Mouse (Mus musculus): ENCODE measurements around the gene BC016579. TPM values are rescaled to one million over a fixed set of nuclear protein-coding genes. Genes with fewer than 3 reads are reported as not detected.
A peak's percentile ranks its signal among the peaks of the same experiment; 100 is the strongest.

BC016579 gene
- polyA plus RNA-seq, 1 experiment = 0.83 TPM

GRCm38 (mm10) chr16:45624791-45625190 lies 29.1 kb downstream of the BC016579 start:
- peaks cover 88% of the 10 kb centered on the region for H3K4me1 ChIP-seq
- no peaks in the 10 kb centered on the region for H3K27me3 ChIP-seq (replicated peaks)
- H3K9me3 ChIP-seq = no peaks in the 10 kb centered on the region
- peaks cover 33% of the 10 kb centered on the region for H3K36me3 ChIP-seq (replicated peaks; ENCODE audit: low read length)
- H3K4me3 ChIP-seq (replicated peaks) = peak overlapping the region; percentile 76
- no peak for TF ChIP-seq FLI1 (IDR thresholded peaks at IDR 0.05; ENCODE audit: low read length)
- no peak for TF ChIP-seq GATA1 (IDR thresholded peaks at IDR 0.05; ENCODE audit: borderline replicate concordance, low read length)

- Histone ChIP-seq H3K27me3 (replicated peaks) (no peaks in the 10 kb centered on the region), H3K4me1 (peaks cover 92% of the 10 kb centered on the region), H3K9me3 (no peaks in the 10 kb centered on the region), H3K36me3 (replicated peaks; ENCODE audit: low read length) (peaks cover 19% of the 10 kb centered on the region), H3K4me3 (replicated peaks) (no peak overlapping the region)
- no peak for TF ChIP-seq FLI1 (IDR thresholded peaks at IDR 0.05; ENCODE audit: low read length)
- TF ChIP-seq GATA1 (IDR thresholded peaks at IDR 0.05; ENCODE audit: borderline replicate concordance, low read length) = no peak
Measured at GRCm38 (mm10) chr16:45623230-45623629, 30.6 kb downstream of the BC016579 start.

- Histone ChIP-seq H3K4me1 (peaks cover 91% of the 10 kb centered on the region), H3K27me3 (replicated peaks) (no peaks in the 10 kb centered on the region), H3K36me3 (replicated peaks; ENCODE audit: low read length) (peaks cover 6% of the 10 kb centered on the region), H3K4me3 (replicated peaks) (peak overlapping the region; percentile 38), H3K9me3 (no peaks in the 10 kb centered on the region)
- TF ChIP-seq GATA1 (IDR thresholded peaks at IDR 0.05; ENCODE audit: borderline replicate concordance, low read length) (no peak), FLI1 (IDR thresholded peaks at IDR 0.05; ENCODE audit: low read length) (no peak)
Measured at GRCm38 (mm10) chr16:45619751-45620375, 34.0 kb downstream of the BC016579 start.

GRCm38 (mm10) chr16:45615944-45616343 lies 37.9 kb downstream of the BC016579 start:
- no peaks in the 10 kb centered on the region for H3K27me3 ChIP-seq (replicated peaks)
- H3K36me3 ChIP-seq (replicated peaks; ENCODE audit: low read length) = peaks cover 9% of the 10 kb centered on the region
- TF ChIP-seq GATA1 (IDR thresholded peaks at IDR 0.05; ENCODE audit: borderline replicate concordance, low read length) = no peak
- TF ChIP-seq FLI1 (IDR thresholded peaks at IDR 0.05; ENCODE audit: low read length) = no peak
- peaks cover 89% of the 10 kb centered on the region for H3K4me1 ChIP-seq
- H3K9me3 ChIP-seq = no peaks in the 10 kb centered on the region
- no peak overlapping the region for H3K4me3 ChIP-seq (replicated peaks)

GRCm38 (mm10) chr16:45613247-45613646 lies 40.6 kb downstream of the BC016579 start:
- H3K9me3 ChIP-seq = no peaks in the 10 kb centered on the region
- TF ChIP-seq GATA1 (IDR thresholded peaks at IDR 0.05; ENCODE audit: borderline replicate concordance, low read length) (no peak), FLI1 (IDR thresholded peaks at IDR 0.05; ENCODE audit: low read length) (no peak)
- no peaks in the 10 kb centered on the region for H3K27me3 ChIP-seq (replicated peaks)
- H3K36me3 ChIP-seq (replicated peaks; ENCODE audit: low read length) = peaks cover 9% of the 10 kb centered on the region
- peak overlapping the region; percentile 1 for H3K4me3 ChIP-seq (replicated peaks)
- H3K4me1 ChIP-seq = peaks cover 88% of the 10 kb centered on the region

GRCm38 (mm10) chr16:45610267-45610666 lies 43.6 kb downstream of the BC016579 start, which contains the start of gene Gcsam:
Gcsam (plus strand) TSS chr16:45610380.
- Histone ChIP-seq H3K4me1 (peaks cover 75% of the 10 kb centered on the region), H3K9me3 (no peaks in the 10 kb centered on the region), H3K36me3 (replicated peaks; ENCODE audit: low read length) (peaks cover 6% of the 10 kb centered on the region), H3K4me3 (replicated peaks) (peak within 1 kb of the TSS; percentile 82), H3K27me3 (replicated peaks) (no peaks in the 10 kb centered on the region)
- TF ChIP-seq FLI1 (IDR thresholded peaks at IDR 0.05; ENCODE audit: low read length) (no peak), GATA1 (IDR thresholded peaks at IDR 0.05; ENCODE audit: borderline replicate concordance, low read length) (no peak)

- Histone ChIP-seq H3K36me3 (replicated peaks; ENCODE audit: low read length) (peaks cover 2% of the 10 kb centered on the region), H3K27me3 (replicated peaks) (no peaks in the 10 kb centered on the region), H3K4me3 (replicated peaks) (no peak overlapping the region), H3K4me1 (peaks cover 66% of the 10 kb centered on the region), H3K9me3 (no peaks in the 10 kb centered on the region)
- TF ChIP-seq FLI1 (IDR thresholded peaks at IDR 0.05; ENCODE audit: low read length) (no peak), GATA1 (IDR thresholded peaks at IDR 0.05; ENCODE audit: borderline replicate concordance, low read length) (no peak)
Measured at GRCm38 (mm10) chr16:45609300-45609699, 44.6 kb downstream of the BC016579 start.

- Histone ChIP-seq H3K4me3 (replicated peaks) (peak overlapping the region; percentile 72), H3K27me3 (replicated peaks) (no peaks in the 10 kb centered on the region), H3K36me3 (replicated peaks; ENCODE audit: low read length) (no peaks in the 10 kb centered on the region), H3K4me1 (peaks cover 59% of the 10 kb centered on the region), H3K9me3 (no peaks in the 10 kb centered on the region)
- TF ChIP-seq GATA1 (IDR thresholded peaks at IDR 0.05; ENCODE audit: borderline replicate concordance, low read length) (no peak), FLI1 (IDR thresholded peaks at IDR 0.05; ENCODE audit: low read length) (no peak)
Measured at GRCm38 (mm10) chr16:45608481-45608954, 45.4 kb downstream of the BC016579 start.

GRCm38 (mm10) chr16:45595494-45595893 lies 58.4 kb downstream of the BC016579 start:
- no peaks in the 10 kb centered on the region for H3K36me3 ChIP-seq (replicated peaks; ENCODE audit: low read length)
- H3K9me3 ChIP-seq = no peaks in the 10 kb centered on the region
- no peaks in the 10 kb centered on the region for H3K4me1 ChIP-seq
- TF ChIP-seq FLI1 (IDR thresholded peaks at IDR 0.05; ENCODE audit: low read length) (no peak), GATA1 (IDR thresholded peaks at IDR 0.05; ENCODE audit: borderline replicate concordance, low read length) (no peak)
- no peak overlapping the region for H3K4me3 ChIP-seq (replicated peaks)
- no peaks in the 10 kb centered on the region for H3K27me3 ChIP-seq (replicated peaks)

- TF ChIP-seq FLI1 (IDR thresholded peaks at IDR 0.05; ENCODE audit: low read length) (no peak), GATA1 (IDR thresholded peaks at IDR 0.05; ENCODE audit: borderline replicate concordance, low read length) (no peak)
- H3K9me3 ChIP-seq = no peaks in the 10 kb centered on the region
- no peaks in the 10 kb centered on the region for H3K36me3 ChIP-seq (replicated peaks; ENCODE audit: low read length)
- H3K4me1 ChIP-seq = no peaks in the 10 kb centered on the region
- no peak overlapping the region for H3K4me3 ChIP-seq (replicated peaks)
- H3K27me3 ChIP-seq (replicated peaks) = no peaks in the 10 kb centered on the region
Measured at GRCm38 (mm10) chr16:45593656-45594055, 60.2 kb downstream of the BC016579 start.
